Mouse (Mus musculus) lung, postnatal 14 days (tissue): ENCODE measurements at regions not wholly inside any gene's neighbourhood (a gene's known extent, or its start where the extent isn't known, plus 50 kb on each side); places are given as distances from the start of the nearest gene placed in this dataset.

Experiments
- DNase-seq: peaks from one replicate; pipeline ENCODE4 v3.0.0; 2021

DNA sequence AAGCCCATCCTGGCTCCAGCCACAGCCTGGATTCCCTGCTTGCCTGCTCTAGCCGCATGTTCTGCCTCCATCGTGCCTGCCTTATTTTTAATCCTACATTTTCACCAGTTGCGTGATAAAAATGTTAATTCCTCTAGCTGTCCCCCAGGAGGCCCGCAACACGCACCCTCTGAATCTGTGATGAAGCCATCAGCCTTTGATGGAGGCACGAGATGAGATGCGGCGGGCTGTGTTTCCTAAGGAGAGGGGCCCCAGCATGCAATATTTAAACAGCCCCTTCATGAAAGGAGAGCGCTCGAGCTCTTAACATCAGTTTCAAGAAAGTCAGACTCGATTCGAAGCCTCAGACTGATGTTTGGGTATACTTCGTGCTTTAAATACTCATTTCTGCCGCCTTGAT is 76.3 kb downstream of the Nptx2 start:
- DNase-seq = no peak

DNA sequence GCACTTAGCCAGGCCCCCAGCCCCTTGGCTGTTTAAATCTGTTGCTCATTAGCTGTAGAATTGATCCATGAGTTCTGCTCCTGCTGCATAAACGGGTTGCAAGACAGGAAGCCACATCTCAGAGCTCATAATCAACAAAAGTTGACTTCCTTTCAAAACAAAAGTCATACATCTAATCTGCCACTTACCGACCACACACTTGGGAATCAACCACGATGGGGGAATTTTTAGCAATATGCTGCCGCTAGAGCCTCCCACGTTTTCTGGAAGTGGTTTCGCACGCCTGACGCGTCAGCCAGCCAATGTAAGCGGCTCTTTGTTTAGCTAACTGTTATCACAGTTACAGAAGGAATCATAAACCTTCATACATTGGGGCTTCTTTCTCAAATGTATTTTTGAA is 77.7 kb downstream of the Nptx2 start:
- no peak for DNase-seq

DNA sequence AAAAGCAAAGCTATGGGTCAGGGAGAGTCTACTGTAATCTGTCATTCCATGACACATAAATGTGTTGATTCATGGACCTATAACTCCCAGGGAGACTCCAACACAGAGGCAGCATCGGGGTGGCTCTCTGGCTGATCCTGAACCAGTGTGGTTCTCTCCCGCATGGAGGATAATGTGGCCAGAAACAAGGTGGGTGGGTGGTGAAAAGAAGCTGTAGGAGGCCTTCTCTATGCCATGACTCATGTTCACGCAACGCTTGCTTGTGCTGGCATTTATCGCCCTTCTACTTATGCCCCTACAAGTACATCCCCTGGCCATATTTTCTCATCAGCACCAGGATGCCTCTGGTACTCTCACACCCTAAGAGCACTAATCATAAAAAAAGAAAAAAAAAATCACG is 86.6 kb downstream of the Nptx2 start:
- no peak for DNase-seq

DNA sequence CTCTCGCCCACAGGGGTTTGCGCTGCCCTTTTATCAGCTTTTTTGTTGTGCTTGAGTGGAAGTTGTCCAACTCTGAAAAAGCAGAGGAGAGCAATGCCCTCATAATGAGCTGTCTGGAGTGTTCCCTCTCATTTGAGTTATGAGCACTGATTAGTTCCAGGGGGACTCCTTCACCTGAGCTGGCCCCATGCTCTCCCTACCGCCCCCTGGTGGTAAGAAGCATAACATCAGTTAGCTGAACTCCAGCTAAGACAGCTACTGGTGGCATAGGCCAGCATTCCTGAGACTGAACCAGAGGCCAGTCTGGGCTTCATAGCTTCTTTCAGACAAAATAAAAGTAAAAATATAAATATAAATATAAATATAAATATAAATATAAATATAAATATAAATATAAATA is 92.9 kb downstream of the Nptx2 start:
- DNase-seq = peak; percentile 35

DNA sequence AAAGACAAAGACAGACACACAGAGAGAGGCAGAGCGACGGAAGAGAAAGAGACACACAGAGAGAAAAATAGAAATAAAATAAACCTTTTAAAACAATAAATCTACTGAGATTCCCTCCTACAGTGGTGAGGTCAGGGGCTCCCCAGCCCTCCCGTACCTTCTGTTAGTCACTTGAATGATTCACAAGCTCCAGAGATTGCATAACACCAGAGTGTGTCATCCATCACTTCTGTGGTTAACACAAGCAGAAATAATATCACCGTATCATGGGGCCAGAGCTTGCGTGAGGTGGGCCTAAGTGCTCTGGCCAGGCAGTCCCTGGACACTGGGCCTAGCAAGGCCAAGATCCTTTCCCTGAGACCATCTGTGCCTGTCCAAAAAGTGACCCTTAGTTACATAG is 93.9 kb downstream of the Nptx2 start:
- no peak for DNase-seq

DNA sequence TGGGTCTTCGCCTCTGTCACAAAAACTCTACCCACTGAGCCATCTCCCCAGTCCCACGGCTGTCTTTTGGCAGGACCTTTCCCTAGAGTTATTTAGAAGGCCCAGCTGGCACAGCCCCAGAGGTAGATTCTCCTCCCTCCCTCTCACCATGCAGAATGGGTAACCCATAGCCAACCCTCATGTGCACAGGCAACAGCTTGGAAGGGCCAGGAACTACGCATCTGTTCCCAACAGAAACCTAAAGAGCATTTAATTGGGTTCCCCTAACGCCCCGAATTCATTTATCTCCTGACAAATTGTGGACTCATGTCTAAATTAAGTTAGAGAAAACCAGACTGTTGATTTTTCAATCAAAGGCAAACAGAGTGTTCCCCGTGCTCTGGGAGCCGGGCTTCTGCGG is 97.1 kb downstream of the Nptx2 start:
- DNase-seq = no peak

DNA sequence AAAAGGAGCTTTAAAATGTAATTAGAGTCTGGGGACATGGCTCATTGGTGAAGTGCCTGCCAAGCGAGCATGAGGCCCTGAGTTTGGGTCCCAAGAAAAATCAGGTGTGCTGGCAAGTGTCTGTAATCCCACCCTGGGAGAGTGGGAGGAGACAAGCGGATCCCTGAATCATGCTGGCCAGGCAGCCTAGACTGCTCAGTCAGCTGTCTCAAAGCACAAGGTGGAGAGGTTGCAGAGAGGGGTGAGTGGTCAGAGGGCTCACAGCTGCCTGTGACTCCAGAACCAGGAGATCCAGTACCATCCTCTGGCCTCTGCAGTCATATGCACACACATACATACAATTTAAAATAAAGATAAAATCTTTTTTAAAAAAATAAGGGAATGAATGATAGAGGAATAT is 97.7 kb downstream of the Nptx2 start:
- no peak for DNase-seq

DNA sequence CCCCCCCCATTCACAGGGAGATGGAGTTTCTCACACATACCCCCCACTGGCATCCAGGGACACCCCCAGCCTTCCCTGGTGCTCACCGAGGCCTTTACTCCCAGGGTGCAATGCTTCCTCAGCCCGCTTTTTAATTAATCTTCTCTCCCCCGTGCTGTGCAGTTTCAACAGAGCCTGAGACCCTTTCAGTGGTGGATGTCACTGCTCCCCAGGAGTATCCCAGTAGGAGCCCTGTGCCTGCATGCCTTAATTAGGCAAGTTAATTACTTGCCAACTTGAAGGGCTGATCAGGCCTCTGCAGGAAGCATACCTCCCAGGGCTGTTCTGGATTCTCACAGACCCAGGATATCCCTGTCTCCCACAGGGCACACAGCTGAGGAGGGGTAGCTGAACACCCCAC is 99.7 kb downstream of the Nptx2 start:
- DNase-seq = no peak

DNA sequence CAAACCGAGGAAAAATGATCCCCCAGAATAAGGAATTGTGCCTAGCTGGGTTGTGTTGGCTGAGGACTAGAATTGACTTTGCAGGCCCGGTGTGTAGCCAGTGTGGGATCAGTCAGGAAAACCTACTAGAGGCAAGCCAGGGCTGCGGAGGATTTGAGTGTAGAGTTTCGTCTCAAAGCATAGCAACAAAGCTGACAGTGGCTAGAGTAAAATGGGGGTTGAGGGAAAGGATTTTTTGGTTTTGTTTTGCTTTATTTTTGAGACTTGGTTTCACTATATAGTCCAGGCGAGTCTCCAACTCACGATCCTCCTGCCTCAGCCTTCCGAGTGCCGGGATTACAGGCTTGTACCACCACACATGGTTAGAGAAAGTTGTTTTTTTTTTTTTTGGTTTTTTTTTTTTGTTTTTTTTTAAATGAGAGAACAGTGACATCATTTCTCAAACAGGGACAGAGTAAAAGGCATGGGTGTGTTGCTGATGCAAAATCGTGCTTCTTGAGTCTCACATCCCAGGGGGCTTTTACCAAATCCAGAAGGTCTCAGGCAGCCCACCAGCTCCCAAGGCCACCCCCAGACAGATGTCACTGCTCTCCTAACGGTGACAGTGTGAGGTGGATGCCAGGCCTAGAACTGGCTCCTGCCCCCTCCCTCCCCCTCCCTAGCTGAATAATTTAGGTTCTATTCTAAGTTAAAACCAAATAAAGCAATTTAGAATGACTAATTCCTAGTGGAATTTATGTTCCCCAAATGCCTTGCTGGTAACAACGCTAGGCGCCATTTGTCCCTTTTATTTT is 101.8 kb downstream of the Nptx2 start:
- no peak for DNase-seq

DNA sequence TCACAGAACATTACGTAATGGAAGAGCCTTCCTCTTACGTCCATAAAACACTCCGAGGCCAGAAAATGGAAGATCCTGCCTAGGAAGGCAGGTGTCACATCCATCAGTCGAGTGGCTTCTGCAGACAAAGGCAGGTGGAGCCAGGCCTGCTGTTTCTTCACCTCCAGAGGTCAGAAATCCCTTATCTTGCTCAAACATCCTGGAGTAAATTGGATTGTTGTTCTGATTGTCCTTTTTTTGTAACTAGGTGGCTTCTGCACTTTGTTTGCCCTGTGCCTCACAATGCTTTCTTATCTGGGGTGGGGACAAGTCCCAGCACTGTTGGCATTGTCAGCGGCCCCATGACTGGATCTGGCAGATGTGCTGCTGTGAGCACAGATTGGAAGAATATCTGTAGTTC is 106.5 kb downstream of the Nptx2 start:
- no peak for DNase-seq

DNA sequence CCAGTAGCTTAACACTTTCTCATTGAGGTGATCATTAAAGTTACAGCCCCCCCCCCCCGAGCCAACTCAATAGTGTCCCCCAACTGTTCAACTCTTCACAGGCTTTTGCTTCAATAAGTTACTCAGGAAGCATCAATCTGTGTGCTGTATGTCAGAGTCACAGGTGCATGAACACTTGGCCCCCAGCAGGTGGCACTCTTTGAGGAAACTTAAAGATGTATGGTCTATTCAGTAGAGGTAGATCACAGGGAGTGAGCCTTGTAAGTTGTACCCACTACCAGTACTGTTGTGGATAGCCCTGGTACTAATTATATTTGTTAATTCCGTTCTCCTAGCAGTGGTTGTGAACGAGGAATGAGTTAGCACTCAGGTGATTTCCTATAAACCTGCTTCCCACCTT is 99.6 kb downstream of the Tmem130 start:
- DNase-seq = no peak

DNA sequence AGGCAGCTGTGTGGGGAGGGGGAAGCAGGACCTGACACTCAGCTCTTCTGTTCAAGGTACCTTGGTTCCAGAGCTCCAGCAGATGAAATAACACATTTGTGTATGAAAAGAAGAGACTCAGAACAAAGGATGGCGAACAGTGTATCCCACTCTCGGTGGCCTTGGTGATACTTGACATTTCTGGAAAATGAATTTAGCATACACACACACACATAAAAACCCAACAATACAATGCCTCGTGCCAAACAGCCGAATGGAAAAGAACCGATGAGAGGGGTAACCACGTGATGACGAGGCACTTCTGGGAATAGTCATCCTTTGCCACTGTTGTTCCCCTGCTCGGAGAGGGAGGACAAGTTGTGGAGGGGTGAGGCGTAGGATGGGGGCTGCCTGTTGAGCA is 97.6 kb downstream of the Tmem130 start:
- DNase-seq = no peak

DNA sequence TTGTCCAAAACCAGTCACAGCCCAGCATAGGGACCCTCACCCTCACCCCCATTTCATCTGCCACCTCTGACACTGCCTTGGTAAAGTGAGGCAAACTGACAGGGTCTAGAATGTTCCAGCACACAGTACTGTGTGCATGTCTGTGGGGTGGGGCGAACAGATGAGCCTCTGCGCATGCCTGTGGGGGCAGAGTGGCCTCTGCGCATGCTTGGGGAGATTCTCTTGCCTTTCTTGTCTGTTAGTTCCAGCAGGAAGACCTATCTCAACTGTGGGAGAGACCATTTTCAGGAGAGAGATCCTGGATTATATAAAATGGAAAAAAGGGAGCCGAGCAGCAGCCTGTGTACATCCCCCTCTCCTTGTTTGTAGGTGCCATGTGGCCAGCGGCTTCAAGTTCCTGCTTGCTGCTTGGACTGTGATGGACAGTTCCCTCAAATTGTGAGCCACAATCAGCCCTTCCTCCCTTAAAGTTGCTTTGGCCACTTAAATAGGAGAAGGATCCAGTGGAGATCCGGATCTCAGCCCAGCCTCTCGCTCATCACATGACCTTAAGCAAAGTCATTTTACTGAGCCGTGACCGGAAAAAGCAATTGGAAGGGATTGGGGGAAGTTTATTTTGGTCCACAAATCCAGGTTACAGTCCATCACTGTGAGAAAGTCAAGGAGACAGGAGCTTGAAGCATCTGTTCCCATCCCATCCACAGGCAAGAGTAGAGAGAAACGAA is 96.9 kb downstream of the Tmem130 start:
- DNase-seq = no peak

DNA sequence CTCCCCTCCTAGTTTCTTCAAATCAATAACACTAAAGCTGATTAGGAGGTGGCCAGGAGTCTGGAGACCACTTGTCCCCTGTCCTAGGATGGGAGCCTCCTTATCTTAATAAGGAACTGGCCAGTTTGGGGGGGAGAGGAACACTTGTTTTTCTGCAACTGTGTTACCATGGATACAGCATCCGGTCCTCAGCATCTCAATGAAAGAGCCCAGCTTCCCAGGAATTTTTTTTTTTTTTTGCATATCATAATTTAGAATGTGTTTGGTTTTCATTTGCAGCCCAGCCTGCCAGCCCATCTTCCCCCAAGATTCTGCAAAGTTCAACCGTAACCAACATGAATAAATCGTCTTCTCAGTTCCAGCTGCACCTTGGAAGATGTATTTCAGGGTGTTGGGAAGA is 93.6 kb downstream of the Tmem130 start:
- DNase-seq = no peak

DNA sequence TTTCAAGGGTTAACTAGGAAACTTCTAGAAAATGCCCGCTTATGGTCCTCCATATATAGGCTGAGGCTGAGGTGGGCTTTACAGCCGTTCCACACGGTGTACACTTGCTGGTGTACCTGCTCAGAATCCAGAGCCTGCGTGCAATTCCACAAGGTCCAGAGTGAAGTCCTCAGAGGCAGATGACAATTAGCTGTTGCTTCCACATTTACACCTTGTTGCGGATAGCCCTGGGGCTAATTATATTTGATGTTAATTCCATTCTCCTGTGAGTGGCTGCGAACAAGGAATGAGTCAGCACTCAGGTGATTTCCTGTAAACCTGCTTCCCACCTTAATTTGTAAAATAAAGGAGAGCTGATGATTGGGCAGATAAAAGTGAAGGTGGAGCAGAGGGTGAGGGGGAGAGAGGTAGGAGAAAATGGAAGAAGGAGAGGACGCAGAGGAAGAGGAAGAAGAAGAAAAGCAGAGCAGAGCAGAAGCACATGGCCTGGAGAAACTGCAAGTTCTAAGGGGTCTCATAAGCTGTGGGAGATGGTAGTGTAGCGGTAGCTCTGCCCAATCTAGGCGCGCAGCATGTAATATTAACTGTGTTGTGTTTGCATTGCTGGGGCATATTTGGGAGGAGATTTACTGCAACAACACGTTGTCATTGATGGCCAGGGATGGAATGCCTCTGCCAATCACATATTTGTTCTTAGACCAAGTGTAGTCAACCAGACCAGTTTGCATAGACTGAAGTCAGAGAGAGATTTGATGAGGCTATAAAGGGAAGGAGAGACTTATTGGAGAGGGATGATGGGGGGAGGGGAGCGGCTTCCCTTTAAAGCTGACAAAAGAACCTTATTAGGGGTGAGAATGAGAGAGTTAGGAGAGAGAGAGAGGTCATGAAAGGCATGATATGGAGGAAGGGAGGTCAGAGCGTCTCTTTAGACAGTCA is 82.5 kb downstream of the Tmem130 start:
- no peak for DNase-seq

DNA sequence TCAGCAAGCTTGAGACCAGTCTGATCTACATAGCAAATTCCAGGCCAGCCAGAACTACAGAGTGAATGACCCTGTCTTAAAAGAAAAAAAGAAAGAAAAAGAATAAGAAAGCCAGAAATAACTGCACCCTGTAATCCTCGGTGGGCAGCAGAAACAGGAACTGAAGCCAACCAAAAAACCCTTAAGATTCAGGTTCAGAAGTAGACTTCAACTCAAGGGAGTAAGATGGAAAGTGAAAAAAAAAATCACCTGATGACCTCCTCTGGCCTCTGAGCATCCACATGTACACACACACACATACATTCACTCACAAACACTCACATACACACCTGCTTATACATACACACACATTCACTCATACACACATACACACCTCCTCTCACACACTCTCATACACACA is 77.4 kb downstream of the Tmem130 start:
- DNase-seq = no peak
